Mouse (Mus musculus) left cerebral cortex, postnatal 36 days (tissue): ENCODE measurements around the gene Acot5. TPM values are rescaled to one million over a fixed set of nuclear protein-coding genes. Genes with fewer than 3 reads are reported as not detected.

Source experiments
- DNase-seq, 2 experiments: peaks; one replicate each; pipeline ENCODE4 v3.0.0; 2021 to 2022; ENCODE audit warnings: low spot score in 2 of 2, mixed read lengths in 1 of 2
- intact Hi-C: fragments of 180-260 bp; cut with DNase I; formaldehyde crosslinking; loops from one replicate; pipeline ENCODE4 v1.15.1; 2025
- total RNA-seq, 2 experiments: library from RNA; stranded (reverse); gene quantifications; 2 replicates each; pipeline ENCODE4 v1.2.3; 2021

Acot5 gene
- total RNA-seq, 2 experiments from 2014 or later: 4.9 to 6.2 TPM

- intact Hi-C loops: no loop called here
- DNase-seq: no peak
These were observed 40.8 kb downstream of the Acot5 start for GRCm38 (mm10) chr12:84109924-84110323.

GRCm38 (mm10) chr12:84110814-84111213 lies 41.7 kb downstream of the Acot5 start:
- intact Hi-C loops: no loop called here
- no peak for DNase-seq

DNA sequence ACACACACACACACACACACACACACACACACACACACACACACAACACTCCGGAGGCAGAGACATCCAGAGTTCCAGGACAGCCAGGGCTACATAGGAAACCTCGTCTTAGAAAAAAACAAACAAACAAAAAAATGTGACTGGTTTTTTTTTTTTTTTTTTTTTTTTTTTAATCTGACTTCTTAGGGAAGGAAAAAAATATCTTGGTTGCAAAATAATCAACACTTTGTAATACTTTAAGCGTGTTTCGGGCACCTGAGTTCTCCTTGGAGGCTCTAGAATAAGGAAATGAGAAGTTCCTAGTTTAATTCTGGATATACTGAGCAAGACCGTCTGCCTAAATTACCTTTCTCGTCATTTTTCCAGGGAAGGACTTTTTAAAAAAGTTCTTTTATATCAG lies 44.6 kb downstream of the Acot5 start:
- intact Hi-C loops: no loop called here
- DNase-seq: no peak

DNA sequence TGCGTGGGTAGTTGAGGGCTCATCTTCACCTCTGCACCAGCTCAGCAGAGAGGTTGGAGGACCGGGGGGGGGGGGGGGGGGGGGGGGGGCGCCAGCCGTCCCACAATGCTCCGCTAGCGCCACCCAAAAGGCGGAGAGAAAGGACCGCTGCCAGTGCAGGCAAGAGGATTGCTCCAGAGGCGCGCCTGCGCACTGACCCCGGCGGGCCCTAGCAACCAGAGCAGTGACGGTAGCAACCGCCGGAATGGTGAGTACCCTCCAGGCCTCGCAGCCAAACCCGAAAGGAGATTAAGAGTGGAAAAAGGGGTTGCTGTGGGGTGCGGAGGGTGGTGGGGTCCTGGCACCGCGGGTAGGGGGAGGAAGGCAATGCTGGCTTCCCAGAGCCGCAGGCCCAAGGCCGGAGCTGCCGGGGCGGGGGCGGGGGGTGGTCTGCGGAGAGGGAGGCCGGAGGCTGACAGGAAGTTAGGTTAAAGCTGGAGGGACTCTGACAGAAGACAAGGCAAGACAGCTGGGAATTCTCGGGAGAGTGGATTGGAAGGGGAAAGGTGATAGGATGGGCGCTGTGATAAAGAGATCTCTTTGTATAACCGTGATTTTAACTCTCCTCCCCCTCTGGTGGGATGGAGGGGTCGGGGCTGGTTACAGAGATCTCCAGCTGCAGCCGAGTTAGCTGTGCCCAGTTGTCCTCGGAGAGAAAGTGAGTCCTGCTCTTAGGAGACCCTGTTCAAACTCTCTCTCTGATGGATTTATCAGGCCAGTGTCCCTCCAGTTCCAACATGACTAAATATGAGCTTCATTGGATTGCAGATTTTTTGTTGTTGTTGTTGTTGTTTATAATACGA lies 45.2 kb downstream of the Acot5 start, which contains the start of gene Dnal1:
TSS of gene Dnal1 (plus strand) at position 214 of the 842 bp plus-strand sequence.
- intact Hi-C loops: no loop called here
- peak; percentile 85 to 87 for DNase-seq

DNA sequence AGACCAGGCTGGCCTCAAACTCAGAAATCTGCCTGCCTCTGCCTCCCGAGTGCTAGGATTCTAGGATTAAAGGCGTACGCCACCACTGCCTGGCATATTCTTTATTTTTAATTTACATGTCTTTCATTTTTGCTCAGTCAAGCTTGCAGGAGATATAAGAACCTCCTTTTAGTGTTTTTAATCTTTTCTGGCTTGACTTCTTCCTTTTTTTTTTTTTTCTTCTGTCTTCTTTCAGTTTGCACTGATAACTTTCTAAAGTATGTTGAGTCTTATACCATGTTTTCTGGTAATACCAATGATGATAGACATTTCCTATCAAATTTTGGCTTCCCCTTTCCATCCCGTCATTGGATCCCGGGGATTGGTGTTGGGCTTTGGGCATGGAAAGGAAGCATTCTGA lies 50.5 kb downstream of the Acot5 start:
- DNase-seq: no peak

More for the DNA sequence above, 50.5 kb downstream of the Acot5 start:
- intact Hi-C loops: no loop called here

Other genes with a start within 250 kb of the Acot5 start
- gene Numb, start 147.4 kb upstream of the Acot5 start, total RNA-seq: 10 to 100 TPM; 59.4 to 76.9 TPM
- 10 to 100 TPM; 14.7 to 20.1 TPM for gene Riox1, start 118.7 kb upstream of the Acot5 start, total RNA-seq
- gene Heatr4, start 84.5 kb upstream of the Acot5 start, total RNA-seq: not detected
- 10 to 100 TPM; 10.7 TPM for gene Acot2, start 81.5 kb upstream of the Acot5 start, total RNA-seq
- 10 to 100 TPM; 10.3 to 18.9 TPM for gene Acot1, start 59.8 kb upstream of the Acot5 start, total RNA-seq
- gene Acot4, start 30.9 kb upstream of the Acot5 start, total RNA-seq: 1 to 10 TPM; 2.1 to 2.8 TPM
- gene Gm49366, start 30.4 kb upstream of the Acot5 start, total RNA-seq: not detected
- 1 to 10 TPM; 3.2 to 3.6 TPM for gene Acot3, start 17.2 kb upstream of the Acot5 start, total RNA-seq
- 1 to 10 TPM; 3.6 to 3.7 TPM for gene Acot6, start 31.3 kb downstream of the Acot5 start, total RNA-seq
- 100 to 1,000 TPM in 1 of 2 experiments, 10 to 100 TPM in 1; 86.7 to 102 TPM for gene Dnal1, start 45.0 kb downstream of the Acot5 start, total RNA-seq
- 1 to 10 TPM; 3.6 to 6.0 TPM for gene Pnma1, start 79.2 kb downstream of the Acot5 start, total RNA-seq
- 10 to 100 TPM; 17.2 to 18.5 TPM for gene Elmsan1, start 149.6 kb downstream of the Acot5 start, total RNA-seq
- gene Ptgr2, start 215.9 kb downstream of the Acot5 start, total RNA-seq: 10 to 100 TPM; 34.5 to 39.6 TPM
- gene Zfp410, start 247.5 kb downstream of the Acot5 start, total RNA-seq: 10 to 100 TPM; 30.7 to 39.5 TPM